Mouse (Mus musculus): ENCODE data around the gene Vmn1r25. TPM values are rescaled to one million over a fixed set of nuclear protein-coding genes. Genes with fewer than 3 reads are reported as not detected.
"Not testable (repeated sequence)": the region's sequence is repeated elsewhere in the genome, so short reads cannot be mapped to it uniquely, and the experiment has no call there.

Gene Vmn1r25
- not detected for total RNA-seq (2018; cell fraction: chromatin; rRNA removed)
- not detected for total RNA-seq (2018; cell fraction: cytosol; rRNA removed)
- total RNA-seq (2018; cell fraction: nucleus; rRNA removed) = not detected
- polyA plus RNA-seq (2018) = not detected in 3 replicates

DNA sequence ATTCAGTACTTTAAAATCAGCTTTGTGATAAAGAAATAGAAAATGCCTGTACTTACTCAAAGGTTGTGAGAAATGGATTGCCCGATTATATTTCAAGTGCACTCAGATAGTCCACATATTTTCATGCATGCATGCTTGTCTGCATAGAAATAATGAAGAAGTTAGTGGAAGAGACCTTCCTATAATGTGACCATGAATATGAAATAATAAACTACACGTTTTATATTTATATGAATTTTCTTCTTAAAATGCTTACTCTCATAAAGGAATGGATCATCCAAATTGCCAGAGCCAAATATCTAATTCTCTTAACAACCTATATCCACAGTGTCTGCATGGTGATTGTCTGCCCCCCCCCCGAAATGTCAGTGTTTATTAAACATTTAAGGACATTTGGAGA is at the start of gene Vmn1r25:
Gene Vmn1r25 (minus strand): TSS at position 101 of the 400 bp plus-strand sequence.
- H3K79me2 ChIP-seq (ENCODE audit: inconsistent target) = no peaks in the 10 kb centered on the region
- no peaks in the 10 kb centered on the region for H3K36me3 ChIP-seq (ENCODE audit: inconsistent target)
- H3K4me3 ChIP-seq (ENCODE audit: inconsistent target) = no peak within 1 kb of the TSS
- WGBS (ENCODE audit: missing documents) = 75% methylated on average over 2 of the region's 3 CpGs
- H3K27ac ChIP-seq = no peak within 1 kb of the TSS

DNA sequence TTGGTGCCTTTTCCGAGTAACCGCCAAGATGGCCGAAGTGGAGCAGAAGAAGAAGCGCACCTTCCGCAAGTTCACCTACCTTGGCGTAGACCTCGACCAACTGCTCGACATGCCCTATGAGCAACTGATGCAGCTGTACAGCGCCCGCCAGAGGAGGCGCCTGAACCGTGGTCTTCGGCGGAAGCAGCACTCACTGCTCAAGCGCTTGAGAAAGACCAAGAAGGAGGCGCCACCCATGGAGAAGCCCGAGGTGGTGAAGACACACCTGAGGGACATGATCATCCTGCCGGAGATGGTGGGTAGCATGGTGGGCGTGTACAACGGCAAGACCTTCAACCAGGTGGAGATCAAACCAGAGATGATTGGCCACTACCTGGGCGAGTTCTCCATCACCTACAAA is 36.9 kb upstream of the Vmn1r25 start:
- not testable (repeated sequence) for H3K36me3 ChIP-seq (ENCODE audit: inconsistent target); H3K79me2 ChIP-seq (ENCODE audit: inconsistent target); H3K27ac ChIP-seq; H3K4me3 ChIP-seq (ENCODE audit: inconsistent target)
- WGBS (ENCODE audit: missing documents) = 93% methylated on average over 11 of the region's 21 CpGs

DNA sequence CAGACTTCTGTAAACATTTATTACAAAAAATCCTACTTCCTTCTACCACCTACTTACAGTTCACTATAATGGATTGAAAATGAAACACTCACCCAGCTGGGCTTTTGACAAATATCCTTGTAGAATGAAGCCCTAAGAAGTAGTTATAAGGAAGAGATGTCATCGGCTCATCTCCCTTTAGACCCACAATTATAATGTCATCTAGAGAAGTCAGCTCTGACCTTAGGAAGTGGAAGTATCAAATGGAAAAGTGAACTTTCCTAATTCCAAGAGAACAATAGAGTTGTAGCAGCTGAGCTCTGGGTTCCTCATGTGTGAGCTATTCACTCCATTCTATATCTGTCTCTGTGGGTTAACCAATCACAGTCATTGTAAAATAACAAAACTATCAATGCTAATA is 34.4 kb upstream of the Vmn1r25 start, which contains the start of gene Vmn1r26:
Gene Vmn1r26 (minus strand): TSS at position 101 of the 400 bp plus-strand sequence.
- Histone ChIP-seq H3K27ac (no peak within 1 kb of the TSS), H3K4me3 (ENCODE audit: inconsistent target) (no peak within 1 kb of the TSS), H3K79me2 (ENCODE audit: inconsistent target) (no peaks in the 10 kb centered on the region), H3K36me3 (ENCODE audit: inconsistent target) (no peaks in the 10 kb centered on the region)
- 100% methylated on average over 1 of the region's 1 CpGs for WGBS (ENCODE audit: missing documents)

DNA sequence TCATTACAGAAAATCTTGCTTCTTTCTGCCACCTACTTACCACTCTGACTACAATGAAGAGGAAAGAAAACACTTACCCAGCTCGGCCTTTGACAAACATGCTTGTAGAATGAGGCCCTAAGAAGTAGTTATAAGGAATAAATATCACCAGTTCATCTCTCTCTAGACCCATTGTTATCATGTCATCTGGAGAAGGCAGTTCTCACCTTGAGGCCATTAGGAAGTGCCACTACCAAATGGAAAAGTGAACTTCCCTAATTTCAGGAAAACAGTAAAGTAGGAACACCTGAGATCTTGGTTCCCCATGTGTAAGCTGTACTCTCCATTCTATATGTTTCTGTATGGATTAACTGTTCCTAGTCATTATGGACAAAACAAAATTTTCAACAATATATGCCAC is 19.2 kb downstream of the Vmn1r25 start, which contains the start of gene Vmn1r24:
Gene Vmn1r24 (minus strand): TSS at position 101 of the 400 bp plus-strand sequence.
- not testable (repeated sequence) for H3K79me2 ChIP-seq (ENCODE audit: inconsistent target); H3K36me3 ChIP-seq (ENCODE audit: inconsistent target); H3K27ac ChIP-seq; H3K4me3 ChIP-seq (ENCODE audit: inconsistent target)
- 100% methylated on average over 1 of the region's 1 CpGs for WGBS (ENCODE audit: missing documents)

Other genes with a start within 250 kb of the Vmn1r25 start
- 28.8 to 38.0 TPM (median 31.5 TPM) in 3 replicates for gene Vopp1, start 155.7 kb downstream of the Vmn1r25 start, polyA plus RNA-seq (2018)
- gene Vmn1r21, start 130.5 kb downstream of the Vmn1r25 start, polyA plus RNA-seq (2018) = not detected in 3 replicates
- not detected in 3 replicates for gene Vmn1r22, start 72.8 kb downstream of the Vmn1r25 start, polyA plus RNA-seq (2018)
- gene Vmn1r23, start 54.0 kb downstream of the Vmn1r25 start, polyA plus RNA-seq (2018) = not detected in 3 replicates
- not detected in 3 replicates for gene Vmn1r24, start 19.3 kb downstream of the Vmn1r25 start, polyA plus RNA-seq (2018)
- gene Vmn1r26, start 34.3 kb upstream of the Vmn1r25 start, polyA plus RNA-seq (2018) = not detected in 3 replicates
- gene Vmn1r27, start 238.0 kb upstream of the Vmn1r25 start, polyA plus RNA-seq (2018) = not detected in 3 replicates

Measured in macrophage (primary cell).